Mouse (Mus musculus) small intestine, adult 2 months (tissue): ENCODE measurements around the gene 4933400A11Rik.

ENCODE experiments used
- CTCF ChIP-seq: fragments of 200-500 bp; IDR thresholded peaks from 2 replicates; pipeline ENCODE4 v1.5.1; 2012; ENCODE audit warnings: low read depth, mild to moderate bottlenecking, control low read depth, inconsistent platforms, low read length, moderate library complexity, mixed read lengths; ENCODE audit not compliant: insufficient replicate concordance, insufficient read length; ENCODE audit errors: extremely low read depth
- POLR2A ChIP-seq: fragments of 200-500 bp; IDR thresholded peaks from 2 replicates; pipeline ENCODE4 v1.6.1; 2012; ENCODE audit warnings: low read depth, mild to moderate bottlenecking, control low read depth, inconsistent platforms, low read length, moderate library complexity

- TF ChIP-seq POLR2A (no peak), CTCF (no peak)
Measured at GRCm38 (mm10) chrX:169797148-169797547, 17.7 kb upstream of the 4933400A11Rik start.
